Mouse (Mus musculus) olfactory bulb, adult 2 months (tissue): ENCODE data around the gene Ddx55. TPM values are rescaled to one million over a fixed set of nuclear protein-coding genes. Genes with fewer than 3 reads are reported as not detected.

Experiments used
- H3K27ac ChIP-seq: fragments of 200-500 bp; 2 replicates; pipeline ENCODE4 v1.5.1; 2012; ENCODE audit warnings: low read depth, low read length; ENCODE audit not compliant: insufficient read depth
- H3K4me1 ChIP-seq: fragments of 200-500 bp; 2 replicates; pipeline ENCODE4 v1.6.1; 2012; ENCODE audit warnings: low read length; ENCODE audit not compliant: control insufficient read depth, insufficient read depth
- H3K4me3 ChIP-seq: fragments of 200-500 bp; 2 replicates; pipeline ENCODE4 v1.5.1; 2012; ENCODE audit warnings: mild to moderate bottlenecking, low read depth, low read length, moderate library complexity; ENCODE audit not compliant: insufficient read depth
- CTCF ChIP-seq: fragments of 200-500 bp; IDR thresholded peaks from 2 replicates; pipeline ENCODE4 v1.5.1; 2012; ENCODE audit warnings: low read depth, mild to moderate bottlenecking, low read length, moderate library complexity; ENCODE audit not compliant: insufficient read depth
- POLR2A ChIP-seq: fragments of 200-500 bp; IDR thresholded peaks from 2 replicates; pipeline ENCODE4 v1.6.1; 2012; ENCODE audit warnings: mild to moderate bottlenecking, low read depth, low read length, moderate library complexity; ENCODE audit not compliant: insufficient read depth
- WGBS: fragments of 180-500 bp; shearing (Covaris S2); methylation state at CpG from one replicate; pipeline ENCODE4 v1.1.7; 2018; 5-methylcytosine and 5-hydroxymethylcytosine counted together
- polyA plus RNA-seq: library from polyadenylated mRNA; stranded (reverse); fragments of >200 nt; gene quantifications from 2 replicates; pipeline ENCODE4 v1.2.4, GENCODE M21; 2012; ENCODE audit warnings: low replicate concordance; ENCODE audit not compliant: missing spikeins, insufficient read depth, insufficient read length

Gene Ddx55
- polyA plus RNA-seq, 1 experiment: not detected

DNA sequence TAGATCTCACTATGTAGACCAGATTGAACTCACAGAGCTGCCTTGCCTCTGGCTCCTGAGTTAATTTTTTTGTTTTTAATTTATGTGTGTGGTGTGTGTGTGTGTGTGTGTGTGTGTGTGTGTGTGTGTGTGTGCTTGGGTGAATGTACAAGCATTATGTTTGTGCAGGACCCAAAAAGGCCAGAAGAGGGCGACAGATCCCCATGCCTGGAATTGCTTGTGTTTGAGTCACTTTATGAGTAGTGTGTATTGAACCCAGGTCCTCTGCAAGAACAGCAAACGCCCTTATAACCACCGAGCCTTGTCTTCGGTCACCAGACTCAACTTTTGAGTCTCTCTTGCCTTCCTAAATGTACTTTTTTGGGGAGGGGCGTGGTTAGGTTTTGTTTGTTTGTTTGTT is 49.7 kb downstream of the Ddx55 start:
- Histone ChIP-seq H3K4me1 (peaks cover 7% of the 10 kb centered on the region; the same call in 1 of the 2 replicates), H3K4me3 (no peak overlapping the region), H3K27ac (no peak overlapping the region)
- TF ChIP-seq POLR2A: no peak
- no peak for TF ChIP-seq CTCF
- 70% methylated on average over 5 of the region's 5 CpGs for WGBS

- WGBS: 87% methylated on average over 4 of the region's 4 CpGs
- Histone ChIP-seq H3K4me3 (no peak overlapping the region), H3K4me1 (peaks cover 5% of the 10 kb centered on the region; the same call in 1 of the 2 replicates), H3K27ac (no peak overlapping the region)
- TF ChIP-seq CTCF: no peak
- no peak for TF ChIP-seq POLR2A
These were observed 51.6 kb downstream of the Ddx55 start for GRCm38 (mm10) chr5:124604296-124604695.

DNA sequence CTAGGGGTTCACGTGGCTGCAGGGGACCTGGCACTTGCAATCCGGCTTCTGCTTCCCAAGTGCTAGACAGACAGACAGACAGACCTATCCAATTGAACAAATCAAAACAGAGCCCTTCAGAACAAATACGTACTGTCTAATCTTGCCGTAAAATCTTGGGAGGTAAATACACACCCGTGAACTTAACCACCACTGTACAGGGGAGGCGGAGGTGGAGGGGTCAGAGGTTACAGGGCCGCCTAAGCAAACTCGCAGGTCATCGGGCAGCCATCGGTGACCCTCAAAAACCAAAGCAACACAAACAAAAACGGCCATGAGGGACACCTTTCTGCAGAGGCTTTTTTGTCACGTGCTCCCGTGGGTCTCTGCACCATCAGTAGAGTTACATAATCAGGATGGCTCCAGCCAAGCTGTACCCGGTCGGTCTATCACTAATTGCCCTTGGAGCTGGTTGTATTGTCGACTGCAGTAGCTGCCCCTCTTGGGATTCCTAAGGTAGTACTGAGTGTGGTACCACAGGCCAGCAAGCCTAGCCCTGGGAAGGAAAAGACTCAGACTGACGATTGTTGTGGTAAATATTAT is 52.5 kb downstream of the Ddx55 start:
- TF ChIP-seq POLR2A (no peak), CTCF (no peak)
- H3K4me3 ChIP-seq: no peak overlapping the region
- H3K27ac ChIP-seq: no peak overlapping the region
- H3K4me1 ChIP-seq: no peaks in the 10 kb centered on the region
- 84% methylated on average over 17 of the region's 17 CpGs for WGBS

GRCm38 (mm10) chr5:124610965-124611364 is 58.3 kb downstream of the Ddx55 start:
- 81% methylated on average over 10 of the region's 10 CpGs for WGBS

GRCm38 (mm10) chr5:124614709-124615108 is 62.0 kb downstream of the Ddx55 start:
- H3K4me3 ChIP-seq: no peak overlapping the region
- no peak overlapping the region for H3K27ac ChIP-seq
- TF ChIP-seq POLR2A (no peak), CTCF (no peak)
- 86% methylated on average over 11 of the region's 11 CpGs for WGBS
- H3K4me1 ChIP-seq: no peaks in the 10 kb centered on the region

More at GRCm38 (mm10) chr5:124610965-124611364, 58.3 kb downstream of the Ddx55 start:
- Histone ChIP-seq H3K4me3 (no peak overlapping the region), H3K27ac (no peak overlapping the region), H3K4me1 (no peaks in the 10 kb centered on the region)
- TF ChIP-seq CTCF (no peak), POLR2A (no peak)

DNA sequence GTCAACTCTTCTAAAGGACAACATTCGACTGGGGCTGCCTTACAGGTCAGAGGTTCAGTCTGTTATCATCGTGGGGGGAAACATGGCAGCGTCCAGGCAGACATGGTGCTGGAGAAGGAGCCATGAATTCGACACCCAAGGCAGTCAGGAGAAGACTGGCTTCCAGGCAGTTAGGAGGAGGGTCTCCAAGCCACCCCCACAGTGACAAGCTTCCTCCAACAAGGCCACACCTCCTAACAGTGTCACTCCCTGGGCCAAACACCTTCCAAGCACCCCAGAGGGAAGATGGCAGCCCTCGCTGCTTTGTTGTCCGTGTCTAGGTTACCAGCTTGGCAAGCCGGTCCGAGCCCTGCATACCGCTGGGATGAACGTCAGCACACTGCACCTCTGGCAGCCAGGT is 66.0 kb downstream of the Ddx55 start:
- TF ChIP-seq CTCF: no peak
- no peak for TF ChIP-seq POLR2A
- 87% methylated on average over 10 of the region's 10 CpGs for WGBS
- Histone ChIP-seq H3K27ac (no peak overlapping the region), H3K4me3 (no peak overlapping the region), H3K4me1 (peaks cover 12% of the 10 kb centered on the region)

Other genes starting within 250 kb of the Ddx55 start
- gene Mphosph9, start 224.9 kb upstream of the Ddx55 start, polyA plus RNA-seq: not detected in 2 replicates
- gene 2810006K23Rik, start 224.8 kb upstream of the Ddx55 start, polyA plus RNA-seq: not detected in 2 replicates
- not detected in 2 replicates for gene Cdk2ap1, start 189.8 kb upstream of the Ddx55 start, polyA plus RNA-seq
- 263 and 488 TPM in 2 replicates for gene Sbno1, start 126.9 kb upstream of the Ddx55 start, polyA plus RNA-seq
- gene Kmt5a, start 112.9 kb upstream of the Ddx55 start, polyA plus RNA-seq: 371 TPM in 1 of 2 replicates, not detected in the other
- not detected in 2 replicates for gene Rilpl2, start 74.5 kb upstream of the Ddx55 start, polyA plus RNA-seq
- not detected in 2 replicates for gene Snrnp35, start 69.7 kb upstream of the Ddx55 start, polyA plus RNA-seq
- gene Rilpl1, start 21.5 kb upstream of the Ddx55 start, polyA plus RNA-seq: not detected in 2 replicates
- gene Tmed2, start 12.2 kb upstream of the Ddx55 start, polyA plus RNA-seq: not detected in 2 replicates
- not detected in 2 replicates for gene Eif2b1, start 26.3 kb downstream of the Ddx55 start, polyA plus RNA-seq
- not detected in 2 replicates for gene Gtf2h3, start 26.3 kb downstream of the Ddx55 start, polyA plus RNA-seq
- gene Atp6v0a2, start 75.7 kb downstream of the Ddx55 start, polyA plus RNA-seq: 184 TPM in 1 of 2 replicates, not detected in the other
- gene Dnah10, start 172.2 kb downstream of the Ddx55 start, polyA plus RNA-seq: not detected in 2 replicates